Mouse (Mus musculus) monocyte, adult 2 months (primary cell): ENCODE measurements around the gene Fam124a.

Source experiments
- DNase-seq, 2 experiments: peaks; one replicate each; pipeline ENCODE4 v3.0.0; 2022; ENCODE audit warnings: low spot score in 2 of 2, low read depth in 1 of 2

Gene Fam124a

GRCm38 (mm10) chr14:62657469-62657868, 101.9 kb downstream of the Fam124a start:
- no peak for DNase-seq
